Mouse (Mus musculus) midbrain, postnatal 0 days (tissue): Measurements from ENCODE around the gene Ptprs. TPM values are rescaled to one million over a fixed set of nuclear protein-coding genes. Genes with fewer than 3 reads are reported as not detected.

Experiments
- ATAC-seq: fragments of 200-750 bp; cut with Nextera tagmentation; 2 replicates; pipeline ENCODE4 v1.8.0; 2017; ENCODE audit warnings: moderate number of reproducible peaks, mild to moderate bottlenecking, moderate TSS enrichment, moderate library complexity; ENCODE audit not compliant: low FRiP score
- DNase-seq: peaks from one replicate; pipeline ENCODE4 v3.0.0-alpha.2; 2015; ENCODE audit warnings: low spot score
- H3K27ac ChIP-seq: fragments of 300-500 bp; sonication (generic); 2 replicates; pipeline ENCODE4 v1.5.1; 2014; ENCODE audit warnings: low read depth, mild to moderate bottlenecking, low read length, mixed read lengths
- H3K27me3 ChIP-seq: fragments of 300-500 bp; sonication (generic); 2 replicates; pipeline ENCODE4 v1.6.1; 2014; ENCODE audit warnings: low read length, control low read depth, mixed read lengths; ENCODE audit not compliant: insufficient read depth
- H3K36me3 ChIP-seq: fragments of 300-500 bp; sonication (generic); 2 replicates; pipeline ENCODE4 v1.6.1; 2014; ENCODE audit warnings: low read length, control low read depth, mixed read lengths; ENCODE audit not compliant: insufficient read depth
- H3K4me1 ChIP-seq: fragments of 300-500 bp; sonication (generic); 2 replicates; pipeline ENCODE4 v1.6.1; 2014; ENCODE audit warnings: mild to moderate bottlenecking, control low read depth, antibody characterized with exemption, low read length, mixed read lengths; ENCODE audit not compliant: insufficient read depth
- H3K4me2 ChIP-seq: fragments of 300-500 bp; sonication (generic); 2 replicates; pipeline ENCODE4 v1.6.1; 2014; ENCODE audit warnings: low read depth, mild to moderate bottlenecking, low read length, mixed read lengths; ENCODE audit not compliant: poor library complexity, severe bottlenecking
- H3K4me3 ChIP-seq: fragments of 300-500 bp; sonication (generic); 2 replicates; pipeline ENCODE4 v1.5.1; 2014; ENCODE audit warnings: low read depth, mild to moderate bottlenecking, low read length, moderate library complexity
- H3K9ac ChIP-seq: fragments of 300-500 bp; sonication (generic); replicated peaks from 2 replicates; pipeline ENCODE4 v1.6.1; 2014; ENCODE audit warnings: mild to moderate bottlenecking, low read length, moderate library complexity, mixed read lengths; ENCODE audit not compliant: poor library complexity, severe bottlenecking
- H3K9me3 ChIP-seq: fragments of 300-500 bp; sonication (generic); 2 replicates; pipeline ENCODE4 v1.6.1; 2016; ENCODE audit warnings: low read length, control low read depth
- CTCF ChIP-seq: IDR thresholded peaks from 2 replicates; pipeline ENCODE4 v1.5.1; 2016; ENCODE audit warnings: antibody characterized with exemption, mild to moderate bottlenecking
- WGBS: fragments of 180-500 bp; shearing (Covaris S2); extraction: QIAGEN DNeasy Blood & Tissue Kit; methylation state at CpG from one replicate; pipeline ENCODE4 v1.1.7; 2014; 5-methylcytosine and 5-hydroxymethylcytosine counted together
- polyA plus RNA-seq: library from polyadenylated mRNA; unstranded; fragments of >200 nt; fragmentation: Nextera tagmentation; extraction: Ambion mirVana; gene quantifications from 2 replicates; pipeline ENCODE4 v1.2.1, GENCODE M21; 2015
- total RNA-seq: library from RNA; depleted of rRNA; stranded (reverse); fragments of >200 nt; gene quantifications from 2 replicates; pipeline ENCODE4 v1.2.3, GENCODE M21; 2014

Gene Ptprs
- total and polyA plus RNA-seq, 2 experiments from 2014 or later: 225 to 716 TPM

GRCm38 (mm10) chr17:56472121-56472520, 4.2 kb downstream of the Ptprs start:
- H3K4me2 ChIP-seq: peak overlapping the region; percentile 97
- 0 out of 2 replicates have a peak overlapping the region, but pooled peaks have one; percentile 18 for H3K27ac ChIP-seq
- no peak for DNase-seq
- peaks cover 28% of the 10 kb centered on the region for H3K4me1 ChIP-seq
- ATAC-seq: no peak
- H3K9ac ChIP-seq: peak overlapping the region; percentile 99; the same call in 1 of the 2 replicates
- 16% methylated on average over 16 of the region's 16 CpGs for WGBS
- no peaks in the 10 kb centered on the region for H3K27me3 ChIP-seq
- no peaks in the 10 kb centered on the region; the same call in 1 of the 2 replicates for H3K36me3 ChIP-seq
- no peaks in the 10 kb centered on the region for H3K9me3 ChIP-seq
- peak overlapping the region; percentile 70 for H3K4me3 ChIP-seq
- no peak for TF ChIP-seq CTCF

DNA sequence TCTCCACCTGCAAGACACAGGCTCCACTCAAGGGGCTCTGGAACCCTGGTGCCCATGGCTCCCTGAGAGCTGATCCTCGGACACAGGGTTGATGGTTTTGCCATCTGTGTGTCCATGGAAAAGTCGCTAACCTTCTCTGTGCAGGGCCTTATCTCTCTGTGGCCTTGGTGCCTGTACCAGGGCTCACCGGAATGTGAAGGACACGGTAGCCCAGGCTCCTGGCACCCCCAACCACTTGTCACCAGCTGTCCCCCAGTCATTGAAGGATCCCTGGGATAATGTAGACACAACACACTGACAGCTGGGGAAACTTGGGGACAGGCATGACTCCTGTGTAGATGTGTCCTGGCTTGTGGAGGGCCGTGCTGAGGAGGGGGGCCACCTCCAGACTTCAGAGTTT, 5.1 kb downstream of the Ptprs start:
- no peak overlapping the region for H3K27ac ChIP-seq
- H3K4me2 ChIP-seq: no peak overlapping the region; the same call in 1 of the 2 replicates
- DNase-seq (no peak), ATAC-seq (no peak)
- no peaks in the 10 kb centered on the region; the same call in 1 of the 2 replicates for H3K36me3 ChIP-seq
- H3K27me3 ChIP-seq: no peaks in the 10 kb centered on the region
- TF ChIP-seq CTCF: no peak
- WGBS: 70% methylated on average over 5 of the region's 5 CpGs
- no peak overlapping the region for H3K9ac ChIP-seq
- no peak overlapping the region for H3K4me3 ChIP-seq
- H3K9me3 ChIP-seq: no peaks in the 10 kb centered on the region
- H3K4me1 ChIP-seq: peaks cover 28% of the 10 kb centered on the region

GRCm38 (mm10) chr17:56470571-56470970, 5.7 kb downstream of the Ptprs start:
- Histone ChIP-seq H3K9ac (no peak overlapping the region), H3K9me3 (no peaks in the 10 kb centered on the region), H3K36me3 (no peaks in the 10 kb centered on the region; the same call in 1 of the 2 replicates), H3K27ac (no peak overlapping the region), H3K27me3 (no peaks in the 10 kb centered on the region), H3K4me3 (no peak overlapping the region), H3K4me1 (peaks cover 28% of the 10 kb centered on the region), H3K4me2 (peak overlapping the region; percentile 45)
- WGBS: 30% methylated on average over 10 of the region's 10 CpGs
- DNase-seq: no peak
- TF ChIP-seq CTCF: no peak
- no peak for ATAC-seq

- no peak overlapping the region for H3K27ac ChIP-seq
- H3K4me2 ChIP-seq: peak overlapping the region; percentile 45
- H3K4me3 ChIP-seq: peak overlapping the region; percentile 6; the same call in 1 of the 2 replicates
- DNase-seq (no peak), ATAC-seq (no peak)
- WGBS: 12% methylated on average over 26 of the region's 26 CpGs
- peaks cover 28% of the 10 kb centered on the region for H3K4me1 ChIP-seq
- H3K9ac ChIP-seq: no peak overlapping the region
- no peak for TF ChIP-seq CTCF
- H3K9me3 ChIP-seq: no peaks in the 10 kb centered on the region
- no peaks in the 10 kb centered on the region; the same call in 1 of the 2 replicates for H3K36me3 ChIP-seq
- H3K27me3 ChIP-seq: no peaks in the 10 kb centered on the region
These were observed 6.3 kb downstream of the Ptprs start for GRCm38 (mm10) chr17:56470001-56470436.

DNA sequence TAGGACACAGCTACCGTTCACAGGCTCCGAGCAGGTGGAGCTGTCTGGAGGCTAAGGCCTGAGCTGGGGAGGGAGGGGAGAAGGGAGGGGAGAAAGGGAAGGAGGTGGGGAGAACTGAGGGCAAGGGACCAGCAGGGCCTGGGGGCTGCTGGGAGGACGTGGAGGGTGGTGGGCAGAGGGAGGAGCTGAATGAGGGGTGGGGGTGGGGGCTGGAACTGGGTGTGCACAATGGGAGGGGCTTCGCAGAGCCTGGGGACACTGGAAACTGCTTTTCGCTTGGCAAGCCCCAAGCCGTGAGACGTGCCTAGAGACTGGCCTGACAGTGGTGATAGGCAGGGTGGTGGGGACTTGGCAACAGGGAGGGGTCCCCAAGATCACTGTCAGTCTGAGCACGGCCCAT, 7.0 kb downstream of the Ptprs start:
- peaks cover 28% of the 10 kb centered on the region for H3K4me1 ChIP-seq
- H3K9ac ChIP-seq: no peak overlapping the region
- H3K4me3 ChIP-seq: no peak overlapping the region
- H3K27me3 ChIP-seq: no peaks in the 10 kb centered on the region
- no peak for ATAC-seq
- no peaks in the 10 kb centered on the region; the same call in 1 of the 2 replicates for H3K36me3 ChIP-seq
- no peak overlapping the region for H3K27ac ChIP-seq
- DNase-seq: no peak
- no peaks in the 10 kb centered on the region for H3K9me3 ChIP-seq
- WGBS: 20% methylated on average over 8 of the region's 8 CpGs
- H3K4me2 ChIP-seq: 0 out of 2 replicates have a peak overlapping the region, but pooled peaks have one; percentile 45
- TF ChIP-seq CTCF: no peak

GRCm38 (mm10) chr17:56468870-56469269, 7.4 kb downstream of the Ptprs start:
- no peak for TF ChIP-seq CTCF
- 64% methylated on average over 7 of the region's 7 CpGs for WGBS
- Histone ChIP-seq H3K9ac (no peak overlapping the region), H3K4me2 (no peak overlapping the region), H3K4me1 (peaks cover 28% of the 10 kb centered on the region), H3K9me3 (no peaks in the 10 kb centered on the region), H3K27me3 (no peaks in the 10 kb centered on the region), H3K4me3 (no peak overlapping the region), H3K27ac (no peak overlapping the region), H3K36me3 (no peaks in the 10 kb centered on the region; the same call in 1 of the 2 replicates)
- no peak for DNase-seq
- no peak for ATAC-seq
